Mouse (Mus musculus) ES-Bruce4 (cell line): ENCODE measurements around the gene Qtrt2. TPM values are rescaled to one million over a fixed set of nuclear protein-coding genes. Genes with fewer than 3 reads are reported as not detected.

ENCODE experiments used
- H3K27ac ChIP-seq: 2 replicates; pipeline ENCODE4 v1.5.1; 2012; ENCODE audit warnings: low read length, inconsistent platforms; ENCODE audit not compliant: insufficient read depth
- H3K27me3 ChIP-seq: 2 replicates; pipeline ENCODE4 v1.6.1; 2012; ENCODE audit warnings: mild to moderate bottlenecking, low read length, inconsistent platforms; ENCODE audit not compliant: control insufficient read depth, poor library complexity, insufficient read depth, severe bottlenecking
- H3K36me3 ChIP-seq: 2 replicates; pipeline ENCODE4 v1.6.1; 2012; ENCODE audit warnings: inconsistent platforms, mild to moderate bottlenecking, low read length, moderate library complexity; ENCODE audit not compliant: control insufficient read depth, poor library complexity, insufficient read depth, severe bottlenecking
- H3K4me1 ChIP-seq: one replicate; pipeline ENCODE4 v1.8.1; 2011; ENCODE audit warnings: low read length; ENCODE audit not compliant: control insufficient read depth, insufficient read depth
- H3K4me3 ChIP-seq: 2 replicates; pipeline ENCODE4 v1.5.1; 2011; ENCODE audit warnings: low read depth, mild to moderate bottlenecking, low read length
- H3K9ac ChIP-seq: 2 replicates; pipeline ENCODE4 v1.6.1; 2012; ENCODE audit warnings: low read depth, mild to moderate bottlenecking, inconsistent platforms; ENCODE audit not compliant: poor library complexity, severe bottlenecking
- H3K9me3 ChIP-seq: replicated peaks from 2 replicates; pipeline ENCODE4 v1.6.1; 2012; ENCODE audit warnings: mild to moderate bottlenecking, low read length, inconsistent platforms; ENCODE audit not compliant: control insufficient read depth, poor library complexity, insufficient read depth, severe bottlenecking
- CTCF ChIP-seq: IDR thresholded peaks from one replicate; pipeline ENCODE4 v1.8.1; 2011; ENCODE audit warnings: low read depth, low read length
- EP300 ChIP-seq: IDR thresholded peaks from 2 replicates; pipeline ENCODE4 v1.6.1; 2011; ENCODE audit warnings: low read depth, low read length; ENCODE audit not compliant: insufficient read depth
- POLR2A ChIP-seq: IDR thresholded peaks from one replicate; pipeline ENCODE4 v1.8.1; 2011; ENCODE audit warnings: low read length; ENCODE audit not compliant: insufficient read depth
- polyA plus RNA-seq: library from polyadenylated mRNA; stranded (reverse); fragments of >200 nt; gene quantifications from 2 replicates; pipeline ENCODE4 v1.2.4, GENCODE M21; 2011; ENCODE audit warnings: low read depth; ENCODE audit not compliant: missing spikeins, insufficient read depth, insufficient read length

Qtrt2 gene
- polyA plus RNA-seq, 1 experiment, result 45.3 TPM

DNA sequence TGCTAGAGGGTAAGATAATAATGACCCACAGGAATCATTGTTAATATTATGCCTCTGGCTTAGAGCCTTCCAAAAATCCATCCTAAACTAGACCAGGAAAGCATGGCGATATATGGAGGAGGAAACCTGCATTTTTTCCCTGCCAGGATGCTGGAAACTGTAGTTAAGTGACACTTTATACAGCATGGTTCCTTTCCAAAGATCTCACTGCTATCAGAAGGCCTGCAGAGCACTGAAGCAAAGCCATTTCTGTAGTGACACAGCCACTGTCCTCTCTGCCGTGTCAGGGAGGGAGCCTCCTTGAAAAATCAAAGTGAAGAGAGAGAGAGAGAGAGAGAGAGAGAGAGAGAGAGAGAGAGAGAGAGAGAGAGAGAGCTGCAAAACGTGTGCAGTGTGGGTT lies 4.0 kb downstream of the Qtrt2 start:
- H3K9me3 ChIP-seq, result no peaks in the 10 kb centered on the region
- TF ChIP-seq CTCF (no peak), EP300 (no peak), POLR2A (no peak)
- H3K27me3 ChIP-seq, result no peaks in the 10 kb centered on the region
- no peak overlapping the region for H3K27ac ChIP-seq
- no peaks in the 10 kb centered on the region for H3K36me3 ChIP-seq
- no peak overlapping the region for H3K4me3 ChIP-seq
- H3K4me1 ChIP-seq, result no peaks in the 10 kb centered on the region
- no peak overlapping the region for H3K9ac ChIP-seq

DNA sequence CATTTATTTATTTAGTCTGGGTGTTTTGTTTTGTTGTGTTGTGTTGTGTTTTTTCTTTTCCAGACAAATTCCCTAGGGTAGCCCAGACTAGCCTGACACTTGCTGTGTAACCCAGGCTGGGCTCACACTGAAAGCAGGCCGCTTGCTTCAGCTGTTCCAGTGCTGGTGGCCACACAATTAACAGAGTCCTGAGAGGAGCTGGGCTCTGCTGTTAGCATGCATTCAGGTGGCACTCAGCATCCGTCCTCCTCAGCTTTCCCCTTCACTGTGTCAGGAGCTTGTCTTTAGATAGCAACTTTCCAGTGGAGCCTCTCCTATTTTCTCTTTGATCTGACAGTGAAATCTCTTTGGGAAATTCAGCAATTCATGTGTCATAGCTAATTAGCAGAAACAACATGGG lies 4.6 kb downstream of the Qtrt2 start:
- H3K9me3 ChIP-seq, result no peaks in the 10 kb centered on the region
- no peak overlapping the region for H3K27ac ChIP-seq
- no peak overlapping the region for H3K9ac ChIP-seq
- H3K27me3 ChIP-seq, result no peaks in the 10 kb centered on the region
- no peak for TF ChIP-seq POLR2A
- no peak for TF ChIP-seq EP300
- TF ChIP-seq CTCF, result no peak
- no peaks in the 10 kb centered on the region for H3K36me3 ChIP-seq
- H3K4me1 ChIP-seq, result no peaks in the 10 kb centered on the region
- no peak overlapping the region for H3K4me3 ChIP-seq

DNA sequence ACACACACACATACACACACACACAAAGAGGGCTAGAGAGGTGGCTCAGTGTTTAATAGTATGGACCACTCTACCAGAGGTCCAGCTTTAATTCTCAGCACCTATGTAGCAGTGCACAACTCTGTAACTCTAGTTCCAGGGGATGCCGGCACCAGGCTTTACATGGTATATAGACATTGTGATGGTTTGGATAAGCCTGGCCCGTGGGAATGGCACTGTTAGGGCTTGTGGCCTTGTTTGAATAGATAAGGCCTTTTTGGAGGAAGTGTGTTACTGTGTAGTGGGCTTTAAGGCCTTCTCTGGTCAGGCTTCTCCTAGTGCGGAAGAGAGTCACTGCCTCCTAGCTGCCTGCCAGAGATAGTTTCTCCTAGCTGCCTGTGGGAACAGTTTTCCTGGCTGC lies 7.7 kb downstream of the Qtrt2 start:
- Histone ChIP-seq H3K9me3 (no peaks in the 10 kb centered on the region), H3K27me3 (no peaks in the 10 kb centered on the region), H3K9ac (no peak overlapping the region), H3K36me3 (no peaks in the 10 kb centered on the region), H3K27ac (no peak overlapping the region), H3K4me3 (no peak overlapping the region), H3K4me1 (no peaks in the 10 kb centered on the region)
- TF ChIP-seq POLR2A (no peak), CTCF (no peak), EP300 (no peak)

GRCm38 (mm10) chr16:43908881-43909280 lies 17.7 kb downstream of the Qtrt2 start:
- peaks cover 2% of the 10 kb centered on the region; the same call in 1 of the 2 replicates for H3K36me3 ChIP-seq
- H3K27me3 ChIP-seq, result no peaks in the 10 kb centered on the region
- H3K4me1 ChIP-seq, result no peaks in the 10 kb centered on the region
- H3K9ac ChIP-seq, result no peak overlapping the region
- peak; percentile 50 for TF ChIP-seq CTCF
- TF ChIP-seq EP300, result no peak
- no peak overlapping the region for H3K27ac ChIP-seq
- no peaks in the 10 kb centered on the region for H3K9me3 ChIP-seq
- H3K4me3 ChIP-seq, result no peak overlapping the region

DNA sequence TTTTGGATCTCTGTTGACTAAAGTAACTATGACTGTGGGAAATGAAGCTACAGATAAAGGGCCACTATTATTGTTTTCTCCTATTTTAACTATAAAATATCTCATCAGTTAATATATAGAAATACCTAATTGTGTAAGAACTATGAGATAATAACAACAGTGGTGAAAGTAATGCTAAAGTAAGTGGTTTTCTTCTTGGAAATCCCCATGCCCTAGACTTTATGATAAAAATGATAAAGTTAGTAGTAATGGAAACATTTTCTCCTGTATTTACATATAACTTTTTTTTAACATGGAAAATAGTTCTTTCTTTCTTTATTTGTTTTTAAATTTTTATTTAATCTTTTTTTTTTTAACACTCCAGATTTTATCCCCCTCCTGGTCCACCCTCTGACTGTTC lies 26.0 kb downstream of the Qtrt2 start:
- Histone ChIP-seq H3K4me3 (no peak overlapping the region), H3K9ac (no peak overlapping the region), H3K9me3 (no peaks in the 10 kb centered on the region), H3K4me1 (no peaks in the 10 kb centered on the region), H3K36me3 (no peaks in the 10 kb centered on the region), H3K27me3 (no peaks in the 10 kb centered on the region), H3K27ac (no peak overlapping the region)
- TF ChIP-seq EP300 (no peak), POLR2A (no peak), CTCF (no peak)

- no peaks in the 10 kb centered on the region for H3K9me3 ChIP-seq
Measured at GRCm38 (mm10) chr16:43900138-43900537, 26.5 kb downstream of the Qtrt2 start.

More at GRCm38 (mm10) chr16:43900138-43900537, 26.5 kb downstream of the Qtrt2 start:
- H3K36me3 ChIP-seq, result no peaks in the 10 kb centered on the region
- H3K4me1 ChIP-seq, result no peaks in the 10 kb centered on the region
- no peak overlapping the region for H3K27ac ChIP-seq
- H3K4me3 ChIP-seq, result no peak overlapping the region
- H3K9ac ChIP-seq, result no peak overlapping the region
- H3K27me3 ChIP-seq, result no peaks in the 10 kb centered on the region
- TF ChIP-seq CTCF, result no peak
- TF ChIP-seq EP300, result no peak
- no peak for TF ChIP-seq POLR2A
